Mouse (Mus musculus) megakaryocyte, embryonic 14.5 days (primary cell): ENCODE measurements around the gene Smg6.
"Not testable (repeated sequence)": the region's sequence is repeated elsewhere in the genome, so short reads cannot be mapped to it uniquely, and the experiment has no call there.

Source experiments
- FLI1 ChIP-seq: IDR thresholded peaks from 2 replicates; pipeline ENCODE4 v1.6.1; 2012; ENCODE audit warnings: low read length, inconsistent platforms, mixed read lengths
- GATA1 ChIP-seq: IDR thresholded peaks from 3 replicates; pipeline ENCODE4 v1.6.1; 2012; ENCODE audit warnings: mixed read lengths, low read length, inconsistent platforms, borderline replicate concordance

GRCm38 (mm10) chr11:75174574-75174973 lies 249.0 kb downstream of the Smg6 start:
- not testable (repeated sequence) for TF ChIP-seq GATA1, FLI1
